Mouse (Mus musculus): ENCODE data around the gene Hmg20a. TPM values are rescaled to one million over a fixed set of nuclear protein-coding genes. Genes with fewer than 3 reads are reported as not detected.

Gene Hmg20a
- total RNA-seq, 2 experiments from 2014 or later, result 15.4 to 25.4 TPM

DNA sequence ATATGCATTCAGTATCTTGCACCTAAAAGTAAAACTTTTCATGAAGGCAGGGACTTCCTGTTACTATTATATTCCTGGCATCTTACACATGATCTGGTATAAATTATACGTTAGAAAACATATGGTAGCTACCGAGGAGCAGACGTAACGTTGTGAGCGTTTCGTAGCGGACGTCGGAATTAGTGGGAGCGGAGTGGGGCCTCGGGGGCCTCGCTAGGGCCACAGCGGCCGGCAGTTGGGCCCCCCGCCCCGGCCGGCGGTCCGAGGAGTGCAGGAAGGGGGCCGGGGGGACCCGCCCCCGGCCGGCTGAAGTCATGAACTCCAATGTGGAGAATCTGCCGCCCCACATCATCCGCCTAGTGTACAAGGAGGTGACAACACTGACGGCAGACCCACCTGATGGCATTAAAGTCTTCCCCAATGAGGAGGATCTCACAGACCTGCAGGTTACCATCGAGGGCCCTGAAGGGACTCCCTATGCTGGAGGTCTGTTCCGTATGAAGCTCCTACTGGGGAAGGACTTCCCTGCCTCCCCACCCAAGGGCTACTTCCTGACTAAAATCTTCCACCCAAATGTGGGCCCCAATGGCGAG lies 19.0 kb downstream of the Hmg20a start:
- peak; percentile 83 for ATAC-seq (replicated peaks; ENCODE audit: poor library complexity)

DNA sequence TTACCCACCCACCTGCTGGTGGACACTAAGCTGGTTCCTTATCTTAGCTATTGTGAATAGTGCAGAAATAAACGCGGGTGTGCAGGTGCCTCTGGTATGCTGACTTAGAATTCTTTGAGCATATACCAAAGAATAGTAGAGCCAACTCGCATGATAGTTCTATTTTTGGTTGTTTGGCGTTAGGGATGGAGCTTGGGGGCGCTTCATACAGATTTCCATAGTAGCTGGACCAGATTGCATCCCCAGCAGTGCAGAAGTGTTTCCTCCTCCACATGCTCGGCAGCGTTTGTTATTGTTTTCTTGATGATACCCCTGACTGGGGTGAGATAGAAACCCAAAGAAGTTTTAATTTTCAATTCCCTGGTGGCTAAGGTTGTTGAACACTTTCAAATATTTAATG lies 21.3 kb downstream of the Hmg20a start:
- ATAC-seq (replicated peaks; ENCODE audit: poor library complexity), result no peak

DNA sequence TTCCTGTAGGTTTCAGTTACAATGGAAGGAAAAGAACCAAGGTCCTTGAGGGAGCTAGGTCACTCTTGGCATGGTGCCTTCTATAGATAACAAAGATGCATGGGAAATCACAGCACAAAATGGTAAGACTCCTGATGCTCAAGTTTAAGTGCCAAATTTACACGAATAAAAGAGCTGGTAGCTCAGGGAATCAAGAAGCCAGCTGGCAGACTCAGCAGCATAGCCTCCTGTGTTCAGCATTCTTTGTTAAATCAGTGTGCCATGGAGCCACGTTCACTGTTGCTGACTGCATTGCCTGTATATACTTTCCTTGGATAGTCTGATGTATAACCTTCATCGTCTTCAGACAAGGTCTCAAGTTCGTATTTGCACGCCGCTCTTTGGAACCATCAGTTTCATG lies 33.2 kb downstream of the Hmg20a start:
- no peak for ATAC-seq (replicated peaks; ENCODE audit: poor library complexity)

DNA sequence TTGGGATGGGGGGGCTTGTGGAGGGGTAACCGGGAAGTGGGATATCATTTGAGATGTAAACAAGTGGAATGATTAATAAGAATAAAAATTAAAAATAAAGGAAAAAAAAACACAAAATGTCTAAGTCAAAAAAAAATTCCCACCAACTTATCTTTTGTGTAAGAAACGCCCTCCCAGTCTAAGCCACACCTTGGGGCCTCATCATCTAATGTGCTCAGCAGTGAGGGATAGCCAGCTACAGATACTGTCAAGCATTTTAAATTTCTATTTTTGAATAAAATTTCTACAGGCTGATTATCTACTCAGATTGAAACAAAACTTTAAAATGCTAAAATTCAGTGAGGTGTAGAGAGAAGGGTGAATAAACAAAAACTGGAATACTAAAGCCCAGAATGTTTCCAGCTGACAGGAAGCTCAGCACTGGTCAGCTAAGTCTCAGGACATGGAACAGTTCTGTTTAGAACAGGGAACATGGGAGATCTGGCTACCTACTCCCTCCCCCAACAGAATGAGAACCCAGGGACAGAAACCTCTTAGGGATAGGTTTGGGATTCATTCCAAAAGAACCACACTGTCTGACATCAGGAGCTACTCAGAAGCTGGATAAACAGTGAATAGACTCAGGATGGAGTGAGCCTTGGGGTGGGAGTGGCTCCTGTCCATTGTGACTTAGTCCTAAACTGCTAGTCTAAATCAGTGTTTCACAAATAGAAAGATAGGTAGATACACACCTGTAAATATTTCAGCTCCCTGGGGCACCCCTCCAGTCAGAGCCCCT lies 34.8 kb downstream of the Hmg20a start:
- ATAC-seq (replicated peaks; ENCODE audit: poor library complexity), result no peak

DNA sequence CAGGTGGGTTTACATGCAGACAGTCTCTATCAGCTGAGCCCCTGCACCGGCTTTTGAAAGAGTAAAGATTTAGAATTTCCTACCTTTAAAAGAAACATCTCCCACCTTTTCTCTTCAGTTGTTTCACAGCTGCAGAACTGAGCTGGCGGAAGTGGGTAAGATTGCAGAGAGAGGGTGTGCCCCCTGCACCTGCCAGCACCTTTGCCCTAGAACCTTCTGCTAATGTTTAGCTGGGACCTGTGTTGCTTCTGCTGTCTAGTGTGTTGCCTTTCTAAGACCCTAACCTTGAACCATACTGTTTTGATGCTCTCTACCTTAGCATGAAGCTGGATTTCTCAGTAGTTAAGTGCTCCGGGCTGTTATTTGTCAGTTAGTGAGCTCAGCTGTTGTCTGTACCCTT lies 38.0 kb downstream of the Hmg20a start:
- no peak for ATAC-seq (replicated peaks; ENCODE audit: poor library complexity)

DNA sequence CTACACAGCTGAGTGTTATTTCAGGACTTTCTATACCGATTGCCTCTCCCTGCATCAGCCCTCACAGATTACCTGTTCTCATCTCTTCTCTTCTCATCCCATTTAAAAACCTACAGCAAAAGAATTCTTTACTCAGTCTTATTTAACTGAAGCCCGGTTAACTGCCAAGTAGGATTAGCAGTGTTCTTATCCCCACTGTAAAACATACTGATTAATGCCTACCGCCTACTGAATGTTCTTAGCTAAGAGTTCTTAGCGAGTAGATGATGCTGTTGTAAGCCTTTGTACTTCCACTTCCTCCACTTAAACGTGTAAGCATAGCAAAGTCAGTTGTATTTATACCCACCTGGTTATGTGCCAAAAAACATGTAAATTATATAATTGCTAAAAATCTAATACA lies 42.6 kb downstream of the Hmg20a start:
- ATAC-seq (replicated peaks; ENCODE audit: poor library complexity), result no peak

DNA sequence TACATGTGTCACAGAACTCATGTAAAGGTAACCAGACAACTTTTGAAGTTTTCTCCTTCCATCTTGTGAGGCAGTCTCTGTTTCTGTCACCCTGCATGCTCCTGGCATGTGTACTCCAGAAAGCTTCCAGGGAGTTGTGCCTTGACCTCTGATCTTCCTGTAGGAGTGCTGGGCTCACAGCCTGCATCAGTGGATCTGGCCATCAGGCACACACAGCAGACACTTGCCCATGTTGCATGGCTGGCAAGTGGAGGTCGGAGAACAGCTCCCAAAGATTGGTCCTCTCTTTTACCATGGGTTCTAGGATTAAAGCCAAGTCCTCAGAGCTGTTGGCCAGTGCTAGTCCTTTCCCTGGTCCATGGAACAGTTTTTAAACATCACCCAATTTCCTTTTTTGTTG lies 44.2 kb downstream of the Hmg20a start:
- ATAC-seq (replicated peaks; ENCODE audit: poor library complexity), result no peak

DNA sequence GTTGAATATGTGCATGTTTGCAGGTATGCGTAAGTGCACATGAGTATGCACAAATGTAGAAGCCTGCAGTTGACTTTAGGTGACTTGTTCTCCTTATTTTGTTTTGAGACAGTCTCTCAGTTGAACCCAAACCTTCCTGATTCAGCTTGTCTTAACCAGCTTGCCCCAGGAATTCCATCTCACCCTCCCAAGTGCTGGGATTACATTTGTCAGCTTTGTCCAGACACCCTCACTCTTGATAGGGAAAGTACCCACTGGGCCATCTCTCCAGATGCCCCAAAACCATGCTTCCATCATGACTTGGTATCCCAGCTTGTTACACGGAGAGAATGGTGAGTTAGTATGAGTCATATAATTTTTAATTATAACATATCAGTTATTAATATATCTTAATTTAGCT lies 44.6 kb downstream of the Hmg20a start:
- no peak for ATAC-seq (replicated peaks; ENCODE audit: poor library complexity)

DNA sequence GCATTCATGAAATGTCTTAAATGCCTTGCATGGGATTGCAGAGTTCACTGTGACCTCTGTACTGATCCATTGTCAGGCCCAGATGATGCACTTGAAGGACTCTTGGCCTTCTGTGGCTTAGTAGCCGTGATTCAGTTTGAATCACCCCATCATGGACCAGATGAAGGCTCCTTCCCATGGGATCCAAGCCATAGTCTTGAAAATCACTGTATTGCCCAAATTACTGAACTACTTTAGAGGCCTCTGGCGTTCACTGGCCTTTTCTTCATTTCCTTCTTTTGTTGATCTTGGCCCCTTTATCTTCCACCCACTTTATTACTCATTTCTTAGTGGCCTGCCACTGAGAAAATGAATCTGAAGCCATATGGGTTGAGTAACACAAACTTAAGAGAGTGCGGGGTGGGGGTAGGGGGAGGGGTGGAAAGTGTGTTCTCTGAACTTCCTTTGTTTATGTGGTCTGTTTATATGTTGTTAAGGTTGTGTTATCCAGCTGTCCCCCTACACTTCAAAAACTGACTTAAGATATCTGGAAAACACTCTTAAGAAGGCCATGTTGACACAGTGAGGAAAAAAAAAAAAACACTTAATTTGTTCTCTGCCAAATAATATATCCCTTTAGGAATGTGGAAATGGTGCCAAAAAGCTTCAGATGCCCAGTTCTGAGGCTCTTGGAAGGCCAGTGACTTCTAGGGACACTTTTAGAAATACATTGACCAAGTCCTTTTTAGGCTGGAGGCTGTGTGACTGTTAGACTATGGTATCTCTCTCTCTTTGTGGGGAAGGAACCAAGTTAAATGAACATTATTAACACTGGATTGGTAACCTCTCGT lies 45.5 kb downstream of the Hmg20a start:
- ATAC-seq (replicated peaks; ENCODE audit: poor library complexity), result no peak

DNA sequence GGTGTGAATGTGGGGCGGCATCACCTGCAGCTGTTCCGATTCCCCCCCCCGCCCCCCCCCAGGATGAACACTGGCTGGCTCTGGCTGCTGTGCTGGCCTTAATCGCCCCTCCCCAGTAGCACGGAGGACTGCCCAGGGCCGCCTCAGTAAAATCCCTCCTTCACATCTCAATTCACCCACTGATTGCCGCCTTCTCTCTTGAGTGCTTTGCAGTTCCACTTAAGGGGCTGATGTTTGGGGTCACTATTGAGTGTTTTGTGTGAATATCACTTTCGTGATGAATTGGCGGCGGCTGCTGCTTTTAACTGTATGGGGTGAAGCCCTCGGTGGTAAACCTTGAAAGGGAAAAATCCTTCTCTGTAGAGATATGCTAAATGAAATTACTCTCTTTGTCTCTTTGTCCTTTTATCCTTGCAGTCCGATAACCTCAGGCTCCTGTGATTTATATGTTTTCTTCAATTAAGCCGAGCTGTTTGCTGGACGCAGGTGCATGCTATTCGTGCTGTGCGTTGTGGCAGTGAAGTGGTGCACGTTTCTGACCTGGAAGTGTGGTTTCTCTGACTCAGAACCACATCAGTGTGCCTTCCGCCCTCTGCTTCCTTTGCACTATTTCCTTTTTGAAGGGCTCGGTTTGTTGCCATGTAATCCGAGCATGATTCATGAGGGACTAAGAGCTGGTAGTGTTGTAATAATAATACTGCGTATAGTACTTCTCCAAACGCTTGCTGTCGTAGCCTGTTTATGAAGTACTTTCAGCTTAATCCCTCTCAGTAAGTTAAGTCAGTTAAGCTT lies 46.6 kb downstream of the Hmg20a start:
- ATAC-seq (replicated peaks; ENCODE audit: poor library complexity), result peak; percentile 96

DNA sequence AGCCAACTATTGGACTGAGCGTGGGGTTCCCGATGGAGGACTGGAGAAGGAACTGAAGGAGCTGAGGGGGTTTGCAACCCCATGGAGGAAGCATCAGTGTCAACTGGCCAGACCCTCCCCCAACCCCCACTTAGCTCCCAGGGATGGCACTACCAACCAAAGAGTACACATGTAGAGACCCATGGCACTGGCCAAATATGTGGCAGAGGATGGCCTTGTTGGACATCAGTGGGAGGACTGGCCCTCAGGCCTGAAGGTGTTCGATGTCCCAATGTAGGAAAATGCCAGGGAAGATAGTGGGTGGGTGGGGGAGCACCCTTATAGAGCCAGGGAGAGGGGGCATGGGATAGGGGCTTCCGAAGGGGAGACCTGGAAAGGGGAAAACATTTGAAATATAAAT lies 47.8 kb downstream of the Hmg20a start:
- ATAC-seq (replicated peaks; ENCODE audit: poor library complexity), result no peak

DNA sequence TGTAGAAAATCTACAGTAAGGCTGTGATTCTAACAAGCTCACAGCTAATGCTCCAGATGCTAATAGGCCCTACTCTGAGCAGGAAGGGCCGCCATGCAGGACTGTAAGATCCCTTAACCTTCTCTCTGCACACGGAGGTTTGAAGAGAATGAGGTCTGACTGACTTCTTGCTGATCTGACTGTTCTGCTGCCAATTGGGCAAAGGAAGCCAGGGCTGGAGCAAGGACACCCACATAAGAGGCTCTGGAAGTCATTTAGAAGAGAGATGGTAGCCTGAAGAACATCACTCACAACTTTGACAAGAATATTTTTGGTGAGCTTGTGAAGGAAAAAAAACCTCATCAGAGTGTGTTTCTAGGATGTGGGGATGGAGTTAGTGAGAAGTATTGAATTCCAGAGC lies 51.2 kb downstream of the Hmg20a start:
- no peak for ATAC-seq (replicated peaks; ENCODE audit: poor library complexity)

DNA sequence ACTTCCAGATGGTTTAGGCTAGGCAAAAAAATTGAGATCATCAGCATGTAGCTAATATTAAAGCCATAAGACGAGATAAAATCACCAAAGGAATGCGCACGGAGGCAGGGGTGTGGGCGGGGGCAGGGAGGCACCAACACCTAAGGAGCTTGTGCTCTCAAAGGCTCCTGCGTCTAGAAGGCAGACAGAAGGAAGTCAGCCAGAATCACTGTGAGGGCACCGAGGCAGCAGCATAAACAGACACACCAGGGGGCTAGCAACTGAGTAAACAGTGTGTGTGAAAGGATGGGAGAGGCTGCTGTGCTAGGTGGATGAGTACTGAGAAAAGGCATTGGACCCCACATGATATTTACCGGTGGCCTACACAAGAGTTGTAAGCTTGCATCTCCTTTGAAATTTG lies 51.9 kb downstream of the Hmg20a start:
- no peak for ATAC-seq (replicated peaks; ENCODE audit: poor library complexity)

DNA sequence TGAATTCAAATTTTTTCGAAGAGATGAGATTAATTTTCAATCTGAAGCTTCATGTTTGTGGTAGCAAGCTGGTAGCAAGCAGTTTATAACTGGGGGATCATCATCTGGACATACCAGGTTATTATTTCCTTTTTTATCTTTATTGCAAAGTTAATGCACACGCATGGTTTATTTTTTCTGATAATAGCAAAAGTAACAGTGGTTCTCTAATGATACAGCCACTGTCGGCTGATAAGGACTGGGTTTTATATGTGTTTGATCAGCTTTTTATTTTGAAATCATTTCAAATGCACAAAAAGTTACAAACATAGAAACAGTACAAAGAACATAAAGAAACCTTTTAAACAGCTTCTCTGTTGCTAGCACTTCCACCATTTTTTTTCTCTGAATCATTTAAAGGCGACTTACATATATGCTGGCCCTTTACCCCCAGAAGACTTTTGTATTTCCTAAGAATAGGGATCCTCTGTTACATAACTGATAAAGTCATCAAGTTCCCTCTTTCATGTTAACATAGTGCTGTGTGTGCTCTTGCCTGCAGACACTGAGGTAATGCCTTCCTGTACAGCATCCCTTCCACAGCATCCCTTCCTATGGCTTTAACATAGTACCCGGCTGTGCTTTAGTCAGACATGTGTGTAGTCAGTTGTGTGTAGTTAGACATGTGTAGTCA lies 60.7 kb downstream of the Hmg20a start:
- peak; percentile 55 for ATAC-seq (replicated peaks; ENCODE audit: poor library complexity)

DNA sequence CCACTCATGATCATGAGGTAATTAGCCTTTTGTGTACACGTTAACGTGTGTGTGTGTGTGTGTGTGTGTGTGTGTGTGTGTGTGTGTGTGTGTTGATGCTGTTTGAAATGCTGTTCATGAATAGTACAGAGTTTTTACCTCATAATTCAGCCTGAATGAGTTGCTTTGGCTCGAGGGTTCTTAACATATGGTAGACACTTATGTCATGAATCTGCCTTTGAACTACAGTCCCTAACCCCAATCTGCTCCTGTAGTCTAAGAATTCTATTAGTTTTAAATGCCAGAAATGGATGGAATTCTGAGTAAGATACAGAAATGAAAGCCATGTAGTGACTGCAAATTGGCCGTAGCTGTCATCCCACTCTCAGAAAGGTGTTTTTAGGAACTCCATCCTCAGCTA lies 64.2 kb downstream of the Hmg20a start:
- ATAC-seq (replicated peaks; ENCODE audit: poor library complexity), result no peak

DNA sequence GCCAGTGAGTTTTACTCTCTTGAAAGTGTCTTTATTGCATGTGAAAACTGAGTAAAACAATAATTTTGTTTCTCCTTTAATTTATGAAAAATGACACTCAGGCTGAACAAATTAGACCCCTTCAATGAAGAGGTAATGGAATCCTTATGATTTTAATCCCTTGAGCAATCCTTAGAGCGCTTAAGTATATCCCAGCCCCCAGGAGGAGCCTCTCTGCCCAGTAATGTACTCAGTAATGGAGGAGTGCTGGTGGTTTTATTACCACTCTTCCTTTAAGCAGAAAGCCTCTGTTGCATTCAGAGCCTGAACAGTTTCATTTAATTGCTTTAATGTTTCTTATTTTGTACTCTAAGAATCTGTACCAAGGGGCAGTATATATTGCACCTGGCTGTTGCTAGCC lies 67.0 kb downstream of the Hmg20a start:
- no peak for ATAC-seq (replicated peaks; ENCODE audit: poor library complexity)

DNA sequence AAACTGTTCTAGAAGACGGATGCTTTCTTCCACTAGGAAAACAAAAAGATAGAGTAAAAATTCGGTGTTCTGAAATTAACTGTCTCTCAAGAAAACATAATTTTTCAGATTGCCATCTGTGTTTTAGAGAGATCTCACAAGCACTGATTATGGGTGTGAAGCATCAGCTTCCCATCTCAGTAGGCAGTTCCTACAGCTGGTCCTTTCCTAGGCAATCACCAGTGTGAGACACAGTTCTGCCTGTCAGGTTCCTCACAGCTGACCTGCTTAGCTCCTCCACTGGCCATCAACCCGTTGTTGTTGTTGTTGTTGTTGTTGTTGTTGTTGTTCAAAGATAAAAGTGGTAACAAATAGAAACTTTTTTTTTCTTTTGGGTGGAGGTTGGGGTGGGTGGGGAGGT lies 67.7 kb downstream of the Hmg20a start:
- ATAC-seq (replicated peaks; ENCODE audit: poor library complexity), result no peak

DNA sequence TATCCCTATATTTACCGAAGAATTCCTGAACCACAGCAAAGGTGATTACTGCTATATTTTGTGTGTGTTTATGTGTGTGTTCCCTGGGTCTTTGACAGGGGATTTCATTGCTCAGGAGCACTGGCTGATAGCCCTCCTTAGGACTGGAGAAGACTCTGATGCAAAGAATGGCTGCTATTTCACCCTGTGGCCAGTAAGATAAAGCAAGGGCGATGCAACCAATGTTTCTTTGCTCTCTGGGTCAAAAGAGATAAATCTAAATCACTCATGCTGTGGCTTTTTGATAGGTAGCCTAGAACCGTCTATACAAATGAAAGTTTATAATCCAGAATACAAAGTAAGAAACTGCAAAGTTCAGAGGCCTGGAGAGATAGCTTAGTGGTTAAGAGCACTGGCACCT lies 69.2 kb downstream of the Hmg20a start:
- peak; percentile 87 for ATAC-seq (replicated peaks; ENCODE audit: poor library complexity)

DNA sequence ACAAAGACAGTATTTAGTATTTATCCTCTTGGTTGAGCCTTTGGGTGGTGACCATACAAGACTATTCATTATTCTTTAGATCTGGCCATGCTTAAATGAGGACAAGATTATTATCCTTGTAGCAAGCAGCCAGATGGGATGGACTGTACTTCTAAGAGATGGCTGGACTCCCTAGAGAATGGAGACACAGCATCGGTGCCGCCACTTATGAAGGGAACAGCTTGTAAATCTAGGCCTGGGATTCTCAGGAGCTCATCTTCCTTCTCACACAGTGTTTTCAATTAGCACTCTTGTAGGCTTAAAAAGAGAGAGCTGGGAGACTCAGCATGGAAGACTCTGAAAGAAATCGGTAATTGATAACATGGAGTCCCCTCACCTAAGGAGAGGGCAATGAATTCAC lies 74.0 kb downstream of the Hmg20a start:
- ATAC-seq (replicated peaks; ENCODE audit: poor library complexity), result no peak

DNA sequence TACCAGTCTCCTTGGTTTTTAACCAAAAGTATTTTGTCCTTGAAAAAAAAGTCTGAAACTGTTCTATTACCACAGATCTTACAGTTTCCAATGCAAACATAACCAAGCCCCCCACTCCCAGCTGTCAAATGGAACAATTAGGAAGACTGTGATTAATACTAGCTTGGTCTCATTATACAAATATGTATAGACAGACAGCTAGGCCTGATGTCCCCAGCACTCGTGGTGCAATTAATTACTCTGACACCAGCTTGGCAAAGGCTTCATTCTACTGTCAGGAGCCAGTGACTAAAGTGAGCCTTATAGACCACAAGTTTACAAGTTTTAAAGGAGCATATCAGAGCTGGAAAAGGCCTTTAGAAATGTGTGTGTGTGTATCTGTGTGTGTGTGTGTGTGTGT lies 74.5 kb downstream of the Hmg20a start:
- ATAC-seq (replicated peaks; ENCODE audit: poor library complexity), result no peak

DNA sequence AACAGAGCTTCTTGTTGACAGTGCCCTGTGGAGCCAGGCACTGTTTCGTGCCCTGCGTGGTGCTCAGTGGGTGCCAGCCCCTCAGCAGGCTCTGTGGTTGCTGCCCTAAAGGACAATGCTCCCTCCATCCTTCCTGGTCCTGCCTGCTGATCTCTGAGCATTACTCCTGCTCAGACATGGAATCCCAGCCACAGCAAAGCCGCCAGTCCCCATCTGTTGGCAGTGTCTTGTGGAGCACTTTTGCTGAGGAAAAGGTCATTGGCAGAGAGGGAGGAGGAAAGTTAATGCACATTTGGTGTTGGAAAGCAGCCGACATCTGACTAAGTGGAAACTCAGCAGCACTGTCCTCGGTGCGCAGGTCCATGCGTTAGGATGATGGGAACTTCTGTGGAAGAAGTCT lies 76.7 kb downstream of the Hmg20a start:
- no peak for ATAC-seq (replicated peaks; ENCODE audit: poor library complexity)
